Mouse (Mus musculus): ENCODE results near the gene Lcp1. TPM values are rescaled to one million over a fixed set of nuclear protein-coding genes. Genes with fewer than 3 reads are reported as not detected.

The Lcp1 gene
- total RNA-seq, 2 experiments from 2014 or later: 22.2 to 25.4 TPM

DNA sequence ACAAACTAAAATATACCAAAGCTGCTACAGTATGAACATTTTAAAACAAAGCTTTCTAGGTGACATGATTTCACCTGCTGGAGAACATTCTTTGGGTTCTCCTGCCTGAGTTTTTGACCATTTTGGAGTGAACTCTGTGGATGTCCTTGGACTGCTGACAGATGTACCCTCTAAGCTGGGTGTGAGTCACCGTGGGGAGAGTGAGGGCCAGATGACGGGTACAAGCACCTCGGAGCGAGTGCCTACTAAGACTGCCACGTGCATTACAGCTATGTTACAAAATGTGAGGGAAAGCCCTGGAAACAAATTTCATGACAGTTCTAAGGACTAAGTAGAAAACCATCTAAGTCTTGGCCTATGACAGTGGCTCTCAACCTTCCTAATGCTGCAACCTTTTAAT, 138.6 kb downstream of the Lcp1 start:
- no peak for DNase-seq (ENCODE audit: low spot score in 2 of 2)

DNA sequence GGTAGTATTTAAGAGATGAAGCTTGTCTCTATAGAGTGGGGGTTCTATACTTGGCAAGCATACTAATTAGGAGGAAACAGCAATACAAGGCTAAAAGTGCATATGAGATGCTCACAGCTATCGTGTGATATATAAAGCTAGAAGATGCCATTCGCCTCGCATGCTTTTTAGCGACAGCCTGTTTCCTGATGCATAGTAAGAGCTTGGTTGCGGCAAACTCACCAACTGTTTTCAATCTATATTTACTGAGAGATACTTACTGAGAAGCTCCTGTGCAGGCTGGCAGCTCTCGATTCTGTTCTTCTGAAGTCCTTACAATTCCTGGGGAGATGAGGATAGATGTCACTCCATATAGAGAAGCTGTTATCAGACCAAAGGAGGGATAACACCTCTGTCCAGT, 148.8 kb downstream of the Lcp1 start:
- DNase-seq (ENCODE audit: low spot score in 2 of 2): no peak

DNA sequence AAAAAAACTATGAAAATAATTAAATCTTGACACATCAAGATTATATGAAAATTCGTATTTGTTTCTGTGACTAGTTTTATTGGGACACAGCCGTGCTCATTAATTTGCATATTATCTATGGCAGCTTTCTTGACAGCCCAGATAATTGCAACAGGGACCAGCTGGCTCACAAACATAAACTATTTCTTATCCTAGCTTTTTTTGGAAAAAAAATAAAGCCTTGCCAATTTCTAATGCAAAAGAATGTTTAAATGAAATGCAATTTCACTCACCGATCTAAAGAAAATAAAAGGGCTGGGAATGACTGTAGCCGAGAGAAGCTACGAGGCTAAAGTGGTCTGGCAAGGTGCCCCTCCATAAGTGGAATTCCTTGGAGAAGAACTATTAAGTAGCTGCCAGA, 149.5 kb downstream of the Lcp1 start:
- no peak for DNase-seq (ENCODE audit: low spot score in 2 of 2)

Small RNA genes lying within 50 kb of the gene (microRNA-seq; reads per million reads assigned to microRNA genes)
- not detected for gene Gm44482

Other genes starting within 250 kb of the Lcp1 start
- gene Lrch1, start 183.2 kb upstream of the Lcp1 start, total RNA-seq (2021): 10 to 100 TPM; 20.6 to 20.7 TPM
- gene Rubcnl, start 115.1 kb upstream of the Lcp1 start, total RNA-seq (2021): under 1 TPM; 0.32 to 0.60 TPM
- not detected for gene Lrrc63, start 220 bp upstream of the Lcp1 start, total RNA-seq (2021)
- under 1 TPM; 0.25 to 0.65 TPM for gene Cpb2, start 111.2 kb downstream of the Lcp1 start, total RNA-seq (2021)
- gene Zc3h13, start 153.3 kb downstream of the Lcp1 start, total RNA-seq (2021): 10 to 100 TPM; 29.0 to 31.8 TPM